Mouse (Mus musculus) stomach, postnatal 0 days (tissue): ENCODE measurements around the gene Zbed4. TPM values are rescaled to one million over a fixed set of nuclear protein-coding genes. Genes with fewer than 3 reads are reported as not detected.
A peak's percentile ranks its signal among the peaks of the same experiment; 100 is the strongest.
"Not testable (repeated sequence)": the region's sequence is repeated elsewhere in the genome, so short reads cannot be mapped to it uniquely, and the experiment has no call there.

Source experiments
- ATAC-seq: fragments of 200-750 bp; cut with Nextera tagmentation; 2 replicates; pipeline ENCODE4 v1.8.0; 2017; ENCODE audit not compliant: low FRiP score, low TSS enrichment
- DNase-seq: peaks from one replicate; pipeline ENCODE4 v3.0.0-alpha.2; 2016; ENCODE audit warnings: low spot score
- H3K27ac ChIP-seq: fragments of 300-500 bp; sonication (generic); replicated peaks from 2 replicates; pipeline ENCODE4 v1.5.1; 2014; ENCODE audit warnings: mild to moderate bottlenecking, control low read depth
- H3K27me3 ChIP-seq: fragments of 300-500 bp; sonication (generic); 2 replicates; pipeline ENCODE4 v1.6.1; 2014; ENCODE audit warnings: low read length; ENCODE audit not compliant: control insufficient read depth, insufficient read depth
- H3K36me3 ChIP-seq: fragments of 300-500 bp; sonication (generic); 2 replicates; pipeline ENCODE4 v1.6.1; 2014; ENCODE audit warnings: low read length, mixed read lengths; ENCODE audit not compliant: control insufficient read depth, insufficient read depth
- H3K4me1 ChIP-seq: fragments of 300-500 bp; sonication (generic); replicated peaks from 2 replicates; pipeline ENCODE4 v1.6.1; 2014; ENCODE audit warnings: antibody characterized with exemption; ENCODE audit not compliant: control insufficient read depth, insufficient read depth
- H3K4me2 ChIP-seq: fragments of 300-500 bp; sonication (generic); replicated peaks from 2 replicates; pipeline ENCODE4 v1.6.1; 2014; ENCODE audit warnings: low read depth, mild to moderate bottlenecking, control low read depth, moderate library complexity
- H3K4me3 ChIP-seq: fragments of 300-500 bp; sonication (generic); 2 replicates; pipeline ENCODE4 v1.5.1; 2014; ENCODE audit warnings: low read depth, low read length, control low read depth
- H3K9ac ChIP-seq: fragments of 300-500 bp; sonication (generic); 2 replicates; pipeline ENCODE4 v1.6.1; 2014; ENCODE audit warnings: mild to moderate bottlenecking, low read length, control low read depth, mixed read lengths
- H3K9me3 ChIP-seq: fragments of 300-500 bp; sonication (generic); 2 replicates; pipeline ENCODE4 v1.6.1; 2016; ENCODE audit warnings: low read length; ENCODE audit not compliant: control insufficient read depth
- CTCF ChIP-seq: IDR thresholded peaks from 2 replicates; pipeline ENCODE4 v1.5.1; 2016; ENCODE audit warnings: antibody characterized with exemption, low read depth, mild to moderate bottlenecking, moderate library complexity
- EP300 ChIP-seq: optimal IDR thresholded peaks from 2 replicates; pipeline ENCODE3; 2016; ENCODE audit warnings: antibody characterized with exemption
- WGBS: fragments of 180-500 bp; shearing (Covaris S2); extraction: QIAGEN DNeasy Blood & Tissue Kit; methylation state at CpG from one replicate; pipeline ENCODE4 v1.1.7; 2014; 5-methylcytosine and 5-hydroxymethylcytosine counted together
- polyA plus RNA-seq: library from polyadenylated mRNA; unstranded; fragments of >200 nt; fragmentation: Nextera tagmentation; extraction: Ambion mirVana; gene quantifications from 2 replicates; pipeline ENCODE4 v1.2.1, GENCODE M21; 2015

Zbed4 gene
- polyA plus RNA-seq, 1 experiment from 2014 or later: 3.9 TPM

DNA sequence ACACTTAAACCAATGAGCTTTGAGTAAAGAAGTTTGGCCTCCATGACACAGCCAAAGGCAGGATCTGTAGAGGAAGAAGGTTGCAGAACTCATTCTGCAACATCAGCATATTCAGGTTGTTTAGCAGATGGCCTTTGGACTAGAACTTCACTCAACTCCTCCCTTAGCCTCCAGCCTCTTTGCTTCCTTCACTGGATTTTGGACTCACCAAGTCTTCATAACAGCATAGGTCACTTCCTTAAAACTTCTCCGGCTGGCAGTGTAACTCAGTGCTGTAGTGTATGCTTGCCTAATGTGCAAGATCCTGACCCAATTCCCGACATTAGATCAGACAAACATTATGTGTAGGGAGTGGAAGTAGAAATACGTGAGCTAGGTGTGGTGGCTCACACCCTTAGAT lies 6.1 kb upstream of the Zbed4 start:
- no peaks in the 10 kb centered on the region for H3K9me3 ChIP-seq
- ATAC-seq (peak; percentile 75), DNase-seq (no peak)
- WGBS: 65% methylated on average over 3 of the region's 3 CpGs
- H3K4me1 ChIP-seq: no peaks in the 10 kb centered on the region
- no peak overlapping the region for H3K27ac ChIP-seq
- H3K4me2 ChIP-seq: no peak overlapping the region
- H3K27me3 ChIP-seq: no peaks in the 10 kb centered on the region
- no peak overlapping the region for H3K4me3 ChIP-seq
- no peaks in the 10 kb centered on the region for H3K36me3 ChIP-seq
- H3K9ac ChIP-seq: no peak overlapping the region
- TF ChIP-seq EP300 (no peak), CTCF (no peak)

DNA sequence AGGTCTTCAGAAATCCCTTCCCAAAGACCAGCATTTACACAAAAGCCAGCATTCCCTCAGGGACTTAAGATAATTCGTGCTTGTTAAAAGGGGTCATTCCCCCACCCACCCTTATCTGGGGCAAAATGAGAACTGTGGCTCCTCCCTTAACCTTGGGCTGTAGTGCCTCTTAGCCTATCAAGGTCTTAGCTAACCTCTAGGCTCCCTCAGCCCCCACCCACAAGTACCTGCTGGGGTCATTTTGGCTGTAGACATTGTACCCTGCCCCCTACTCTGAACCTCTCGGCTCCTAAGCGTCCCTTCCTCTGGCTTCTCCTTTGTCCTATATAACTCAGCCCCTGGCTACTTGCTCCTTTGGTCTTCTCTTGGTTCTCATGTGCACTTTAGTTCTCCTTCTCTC lies 5.5 kb upstream of the Zbed4 start:
- TF ChIP-seq CTCF (no peak), EP300 (no peak)
- H3K4me2 ChIP-seq: no peak overlapping the region
- H3K27me3 ChIP-seq: no peaks in the 10 kb centered on the region
- H3K4me3 ChIP-seq: no peak overlapping the region
- ATAC-seq (no peak), DNase-seq (no peak)
- no peak overlapping the region for H3K9ac ChIP-seq
- WGBS: 62% methylated on average over 3 of the region's 3 CpGs
- no peaks in the 10 kb centered on the region for H3K4me1 ChIP-seq
- no peaks in the 10 kb centered on the region for H3K9me3 ChIP-seq
- H3K27ac ChIP-seq: no peak overlapping the region
- no peaks in the 10 kb centered on the region for H3K36me3 ChIP-seq

DNA sequence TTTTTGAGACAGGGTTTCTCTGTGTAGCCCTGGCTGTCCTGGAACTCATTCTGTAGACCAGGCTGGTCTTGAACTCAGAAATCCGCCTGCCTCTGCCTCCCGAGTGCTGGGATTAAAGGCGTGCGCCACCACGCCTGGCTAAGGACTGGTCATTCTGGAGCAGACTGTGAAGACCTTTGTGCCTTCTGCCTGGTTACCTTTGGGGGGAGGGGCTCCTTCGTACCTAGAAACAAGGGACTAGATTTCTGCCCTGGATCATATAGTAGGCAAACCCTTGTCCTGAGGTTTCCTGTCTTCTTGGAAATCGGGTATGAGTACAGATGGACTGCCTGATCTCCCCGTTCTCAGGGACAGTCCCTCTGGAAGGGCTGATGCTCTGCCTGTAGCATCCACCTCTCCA lies 1.8 kb upstream of the Zbed4 start:
- H3K4me3 ChIP-seq, H3K36me3 ChIP-seq, H3K27ac ChIP-seq, ATAC-seq, H3K4me1 ChIP-seq, DNase-seq, H3K4me2 ChIP-seq, H3K27me3 ChIP-seq, H3K9me3 ChIP-seq, H3K9ac ChIP-seq: not testable (repeated sequence)
- 86% methylated on average over 8 of the region's 8 CpGs for WGBS

DNA sequence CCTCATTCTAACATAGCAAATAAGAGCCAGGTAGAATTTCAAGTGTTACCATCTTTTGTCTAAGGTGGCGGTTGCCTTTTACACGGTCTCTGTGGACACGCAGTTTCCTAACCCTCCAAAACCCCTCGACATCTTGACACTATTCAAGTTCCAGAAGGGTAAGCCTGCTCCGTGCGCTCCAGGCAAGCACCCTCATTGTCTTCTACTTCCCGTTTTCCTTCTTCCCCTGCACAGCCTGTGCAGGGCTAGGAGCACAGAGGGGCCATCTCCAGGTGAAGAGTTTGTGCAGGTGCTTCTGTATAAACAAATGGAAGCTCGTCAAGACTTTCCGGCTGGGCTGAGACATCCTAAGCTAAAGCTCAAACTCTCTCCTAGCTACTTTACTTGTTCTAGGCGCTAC lies 1.4 kb upstream of the Zbed4 start:
- H3K4me3 ChIP-seq: no peak overlapping the region
- WGBS: 74% methylated on average over 10 of the region's 10 CpGs
- no peak for DNase-seq
- no peaks in the 10 kb centered on the region for H3K36me3 ChIP-seq
- H3K9ac ChIP-seq: no peak overlapping the region
- no peaks in the 10 kb centered on the region for H3K4me1 ChIP-seq
- H3K27me3 ChIP-seq: no peaks in the 10 kb centered on the region
- ATAC-seq: no peak
- H3K9me3 ChIP-seq: no peaks in the 10 kb centered on the region
- TF ChIP-seq CTCF: no peak
- TF ChIP-seq EP300: no peak
- H3K4me2 ChIP-seq: no peak overlapping the region
- H3K27ac ChIP-seq: no peak overlapping the region

DNA sequence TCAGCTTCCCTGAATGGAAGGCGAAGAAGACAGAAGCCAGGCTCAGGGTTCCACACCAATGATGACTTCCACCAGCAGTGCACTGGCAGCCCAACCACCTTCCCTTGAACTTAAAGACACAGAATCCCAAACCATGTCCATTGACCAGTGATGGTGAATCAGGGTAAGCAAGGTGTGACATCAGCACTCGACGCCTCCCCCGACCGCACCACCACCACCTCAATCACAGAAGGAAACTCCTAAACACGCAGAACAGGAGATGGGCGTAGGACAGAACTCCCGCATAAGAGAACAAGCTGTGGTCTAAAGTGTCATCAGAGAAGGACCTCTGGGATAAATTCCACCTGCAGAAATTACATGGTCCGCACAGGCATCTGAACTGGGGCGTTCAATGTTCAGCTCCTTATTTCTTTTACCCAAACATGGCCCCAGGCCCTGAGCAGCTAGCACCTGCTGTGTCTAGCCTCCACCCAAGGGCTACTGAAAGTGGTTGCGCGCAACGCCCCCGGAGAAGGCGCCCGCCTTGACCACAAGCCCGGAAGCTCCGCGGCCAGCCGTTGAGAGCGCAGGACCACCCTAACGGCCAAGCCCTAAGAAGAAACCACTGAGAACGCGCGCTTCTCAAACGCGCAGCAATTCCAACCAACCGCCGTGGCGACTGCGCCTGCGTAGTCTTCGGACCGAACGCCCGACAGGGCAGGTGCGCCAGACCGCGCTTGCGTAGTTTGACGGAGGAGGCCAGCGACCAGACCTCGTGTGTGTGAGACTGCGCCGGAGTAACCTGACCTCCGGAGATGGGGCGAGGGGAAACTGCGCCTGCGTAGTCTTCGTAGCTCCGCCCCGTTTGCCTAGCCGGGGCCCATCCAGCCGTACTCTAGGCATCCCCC lies 540 bp upstream of the Zbed4 start:
- ATAC-seq (peak; percentile 98), DNase-seq (peak; percentile 99)
- peak overlapping the region; percentile 81 for H3K27ac ChIP-seq
- no peaks in the 10 kb centered on the region for H3K9me3 ChIP-seq
- TF ChIP-seq CTCF: no peak
- TF ChIP-seq EP300: no peak
- H3K4me1 ChIP-seq: no peaks in the 10 kb centered on the region
- H3K4me3 ChIP-seq: peak overlapping the region; percentile 82
- peak overlapping the region; percentile 75 for H3K4me2 ChIP-seq
- H3K9ac ChIP-seq: peak overlapping the region; percentile 63
- no peaks in the 10 kb centered on the region for H3K27me3 ChIP-seq
- 5% methylated on average over 54 of the region's 54 CpGs for WGBS
- H3K36me3 ChIP-seq: no peaks in the 10 kb centered on the region

DNA sequence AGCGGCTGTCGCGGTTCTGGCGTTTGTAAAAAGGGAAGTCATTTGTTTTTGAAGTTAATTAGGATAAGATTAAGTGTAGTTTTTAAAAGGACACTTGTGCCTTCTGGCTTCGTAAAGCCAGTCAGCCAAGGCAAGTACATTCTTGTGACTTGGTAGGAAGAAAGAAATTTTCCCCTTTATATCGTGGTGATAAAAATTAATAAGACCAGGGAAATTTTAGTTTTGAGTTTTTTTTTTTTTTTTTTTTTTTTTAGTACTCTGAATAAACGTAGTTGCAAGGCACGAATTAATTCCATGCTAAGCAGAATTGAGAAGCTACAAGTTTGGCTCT lies 908 bp downstream of the Zbed4 start:
- no peaks in the 10 kb centered on the region for H3K4me1 ChIP-seq
- no peak for DNase-seq
- peak overlapping the region; percentile 82 for H3K4me3 ChIP-seq
- TF ChIP-seq CTCF (no peak), EP300 (no peak)
- H3K4me2 ChIP-seq: peak overlapping the region; percentile 79
- no peak for ATAC-seq
- under 1% methylated on average over 8 of the region's 8 CpGs for WGBS
- no peaks in the 10 kb centered on the region for H3K36me3 ChIP-seq
- H3K27me3 ChIP-seq: no peaks in the 10 kb centered on the region
- H3K9me3 ChIP-seq: no peaks in the 10 kb centered on the region
- H3K9ac ChIP-seq: peak overlapping the region; percentile 71
- peak overlapping the region; percentile 90 for H3K27ac ChIP-seq
